Mouse (Mus musculus): Measurements from ENCODE around the gene Tnfrsf13c.

Gene Tnfrsf13c

GRCm38 (mm10) chr15:82207105-82207459 lies 17.1 kb downstream of the Tnfrsf13c start:
- DNase-seq, result no peak

- DNase-seq, result peak; percentile 70
Observed at GRCm38 (mm10) chr15:82206365-82207104, 17.6 kb downstream of the Tnfrsf13c start.

- no peak for DNase-seq
Observed at GRCm38 (mm10) chr15:82204680-82205371, 19.3 kb downstream of the Tnfrsf13c start.

- DNase-seq, result no peak
Observed at GRCm38 (mm10) chr15:82203611-82204351, 20.4 kb downstream of the Tnfrsf13c start.

GRCm38 (mm10) chr15:82203090-82203489 lies 21.1 kb downstream of the Tnfrsf13c start:
- no peak for DNase-seq

- DNase-seq, result no peak
Observed at GRCm38 (mm10) chr15:82202086-82202485, 22.1 kb downstream of the Tnfrsf13c start.

- DNase-seq, result peak; percentile 35
Observed at GRCm38 (mm10) chr15:82199546-82199945, 24.6 kb downstream of the Tnfrsf13c start.

- DNase-seq, result no peak
Observed at GRCm38 (mm10) chr15:82198342-82198741, 25.8 kb downstream of the Tnfrsf13c start.

- no peak for DNase-seq
Observed at GRCm38 (mm10) chr15:82197937-82198336, 26.2 kb downstream of the Tnfrsf13c start.

GRCm38 (mm10) chr15:82197246-82197750 lies 26.9 kb downstream of the Tnfrsf13c start:
- no peak for DNase-seq

GRCm38 (mm10) chr15:82196300-82196699 lies 27.9 kb downstream of the Tnfrsf13c start:
- no peak for DNase-seq

GRCm38 (mm10) chr15:82192617-82193016 lies 31.6 kb downstream of the Tnfrsf13c start:
- no peak for DNase-seq

- peak; percentile 64 for DNase-seq
Observed at GRCm38 (mm10) chr15:82188481-82189240, 35.5 kb downstream of the Tnfrsf13c start.

GRCm38 (mm10) chr15:82187924-82188323 lies 36.2 kb downstream of the Tnfrsf13c start:
- DNase-seq, result no peak

GRCm38 (mm10) chr15:82187401-82187800 lies 36.8 kb downstream of the Tnfrsf13c start:
- DNase-seq, result no peak

GRCm38 (mm10) chr15:82186931-82187330 lies 37.2 kb downstream of the Tnfrsf13c start:
- no peak for DNase-seq

- DNase-seq, result no peak
Observed at GRCm38 (mm10) chr15:82186131-82186530, 38.0 kb downstream of the Tnfrsf13c start.

- no peak for DNase-seq
Observed at GRCm38 (mm10) chr15:82185062-82185783, 38.9 kb downstream of the Tnfrsf13c start.

GRCm38 (mm10) chr15:82184656-82185055 lies 39.5 kb downstream of the Tnfrsf13c start:
- peak; percentile 55 for DNase-seq

GRCm38 (mm10) chr15:82184183-82184582 lies 40.0 kb downstream of the Tnfrsf13c start:
- peak; percentile 65 for DNase-seq

GRCm38 (mm10) chr15:82183596-82183995 lies 40.6 kb downstream of the Tnfrsf13c start:
- no peak for DNase-seq

- DNase-seq, result no peak
Observed at GRCm38 (mm10) chr15:82182311-82182710, 41.9 kb downstream of the Tnfrsf13c start.

Data from kidney, postnatal 10 days (tissue).